Mouse (Mus musculus): Measurements from ENCODE around the gene Dio1. TPM values are rescaled to one million over a fixed set of nuclear protein-coding genes. Genes with fewer than 3 reads are reported as not detected.

Gene Dio1
- polyA plus RNA-seq, 1 experiment from 2014 or later, result not detected

Other genes with a start within 250 kb of the Dio1 start
- gene Mrpl37, start 240.3 kb downstream of the Dio1 start, polyA plus RNA-seq (2014; fragmentation: Nextera tagmentation; extraction: Ambion mirVana), result 120 and 122 TPM in 2 replicates
- gene Cyb5rl, start 240.2 kb downstream of the Dio1 start, polyA plus RNA-seq (2014; fragmentation: Nextera tagmentation; extraction: Ambion mirVana), result 5.5 and 5.6 TPM in 2 replicates
- not detected in 2 replicates for gene Cdcp2, start 210.3 kb downstream of the Dio1 start, polyA plus RNA-seq (2014; fragmentation: Nextera tagmentation; extraction: Ambion mirVana)
- gene Tmem59, start 128.8 kb downstream of the Dio1 start, polyA plus RNA-seq (2014; fragmentation: Nextera tagmentation; extraction: Ambion mirVana), result 370 and 373 TPM in 2 replicates
- gene Tceanc2, start 128.1 kb downstream of the Dio1 start, polyA plus RNA-seq (2014; fragmentation: Nextera tagmentation; extraction: Ambion mirVana), result 24.6 and 29.8 TPM in 2 replicates
- gene Ldlrad1, start 98.0 kb downstream of the Dio1 start, polyA plus RNA-seq (2014; fragmentation: Nextera tagmentation; extraction: Ambion mirVana), result not detected in 2 replicates
- 101 and 105 TPM in 2 replicates for gene Lrrc42, start 53.6 kb downstream of the Dio1 start, polyA plus RNA-seq (2014; fragmentation: Nextera tagmentation; extraction: Ambion mirVana)
- gene Hspb11, start 53.6 kb downstream of the Dio1 start, polyA plus RNA-seq (2014; fragmentation: Nextera tagmentation; extraction: Ambion mirVana), result 27.5 and 37.7 TPM in 2 replicates
- 51.8 and 53.6 TPM in 2 replicates for gene Yipf1, start 7.2 kb upstream of the Dio1 start, polyA plus RNA-seq (2014; fragmentation: Nextera tagmentation; extraction: Ambion mirVana)
- 56.0 and 61.7 TPM in 2 replicates for gene Ndc1, start 60.6 kb upstream of the Dio1 start, polyA plus RNA-seq (2014; fragmentation: Nextera tagmentation; extraction: Ambion mirVana)
- gene Glis1, start 127.4 kb upstream of the Dio1 start, polyA plus RNA-seq (2014; fragmentation: Nextera tagmentation; extraction: Ambion mirVana), result 7.7 and 8.4 TPM in 2 replicates

Data from embryonic facial prominence, embryonic 11.5 days (tissue).